9 mouse cellular contexts compared by ENCODE assay signal in genomic region chr12:52699961-52700696, GRCm38 (mm10). TPM values are rescaled to one million over a fixed set of nuclear protein-coding genes. Genes with fewer than 3 reads are reported as not detected.
DNase-seq lines count a peak whose midpoint lies in the region; ATAC-seq lines count a peak whose summit lies in the region.
"Had no signal": no experiment of that assay in that cellular context is flagged by ENCODE, and none has a peak within 500 bp of the region (broad histone marks: within the 10 kb centered on the region; RNA-seq: fewer than 3 reads in every experiment).

No protein-coding gene starts in this region.

- ATAC-seq in embryonic facial prominence, embryonic 15.5 days (ENCODE audit: insufficient number of reproducible peaks, low FRiP score, low TSS enrichment, low read depth): no peak
- ATAC-seq in liver, embryonic 11.5 days (replicated peaks; ENCODE audit: low FRiP score): no peak

- intact Hi-C loops in heart, postnatal 14 days (cut with DNase I): no loop called here

- 45% methylated on average over 15 of the region's 15 CpGs for WGBS in heart, embryonic 10.5 days
- WGBS in embryonic facial prominence, embryonic 15.5 days: 25% methylated on average over 15 of the region's 15 CpGs
- 15% methylated on average over 15 of the region's 15 CpGs for WGBS in midbrain, embryonic 10.5 days
- 57% methylated on average over 15 of the region's 15 CpGs for WGBS in liver, embryonic 11.5 days

- no peak overlapping the region; the same call in 1 of the 2 replicates for H3K9ac ChIP-seq in embryonic facial prominence, embryonic 15.5 days
- H3K9ac ChIP-seq in liver, embryonic 11.5 days (ENCODE audit: low read depth, low read length): no peak overlapping the region
- H3K9ac ChIP-seq: liver, embryonic 15.5 days had no signal

- H3K27me3 ChIP-seq in heart, embryonic 10.5 days (ENCODE audit: insufficient read depth, poor library complexity, severe bottlenecking): no peaks in the 10 kb centered on the region
- no peaks in the 10 kb centered on the region for H3K27me3 ChIP-seq in embryonic facial prominence, embryonic 15.5 days
- no peaks in the 10 kb centered on the region for H3K27me3 ChIP-seq in midbrain, embryonic 10.5 days (ENCODE audit: low read depth, poor library complexity, severe bottlenecking)
- H3K27me3 ChIP-seq in liver, embryonic 11.5 days (replicated peaks; ENCODE audit: control insufficient read depth, insufficient read depth, low read length): no peaks in the 10 kb centered on the region
- H3K27me3 ChIP-seq: liver, embryonic 15.5 days had no signal

- DNase-seq in heart, embryonic 10.5 days (ENCODE audit: low spot score): no peak
- no peak for DNase-seq in heart, postnatal 14 days
- DNase-seq in MN1 (ENCODE audit: low spot score): peak; percentile 49
- DNase-seq in midbrain, embryonic 10.5 days (ENCODE audit: low spot score): peak; percentile 49
- no peak for DNase-seq in frontal cortex, postnatal 10 days (ENCODE audit: low spot score in 2 of 2)
- no peak for DNase-seq in liver, embryonic 11.5 days (ENCODE audit: low spot score)
- DNase-seq in kidney, postnatal 14 days: no peak

- H3K4me3 ChIP-seq in heart, embryonic 10.5 days: no peak overlapping the region
- H3K4me3 ChIP-seq in embryonic facial prominence, embryonic 15.5 days (replicated peaks): peak overlapping the region; percentile 19
- H3K4me3 ChIP-seq in midbrain, embryonic 10.5 days: peak overlapping the region; percentile 57
- H3K4me3 ChIP-seq in liver, embryonic 11.5 days (ENCODE audit: low read depth, low read length): no peak overlapping the region

- H3K9me3 ChIP-seq in heart, embryonic 10.5 days: no peaks in the 10 kb centered on the region
- no peaks in the 10 kb centered on the region for H3K9me3 ChIP-seq in embryonic facial prominence, embryonic 15.5 days (replicated peaks)
- H3K9me3 ChIP-seq in midbrain, embryonic 10.5 days (replicated peaks): no peaks in the 10 kb centered on the region
- H3K9me3 ChIP-seq in liver, embryonic 11.5 days (ENCODE audit: control insufficient read depth, low read length): no peaks in the 10 kb centered on the region
- H3K9me3 ChIP-seq: liver, embryonic 15.5 days had no signal

- peak overlapping the region; percentile 44 for H3K4me2 ChIP-seq in embryonic facial prominence, embryonic 15.5 days (replicated peaks)
- H3K4me2 ChIP-seq in liver, embryonic 11.5 days: no peak overlapping the region

- H3K36me3 ChIP-seq in heart, embryonic 10.5 days: no peaks in the 10 kb centered on the region
- H3K36me3 ChIP-seq in embryonic facial prominence, embryonic 15.5 days: no peaks in the 10 kb centered on the region
- H3K36me3 ChIP-seq in midbrain, embryonic 10.5 days: no peaks in the 10 kb centered on the region
- H3K36me3 ChIP-seq in liver, embryonic 11.5 days (ENCODE audit: control insufficient read depth, insufficient read depth, low read length): no peaks in the 10 kb centered on the region
- H3K36me3 ChIP-seq: liver, embryonic 15.5 days had no signal

- peaks cover 20% of the 10 kb centered on the region for H3K4me1 ChIP-seq in heart, embryonic 10.5 days
- H3K4me1 ChIP-seq in embryonic facial prominence, embryonic 15.5 days: peaks cover 27% of the 10 kb centered on the region
- H3K4me1 ChIP-seq in midbrain, embryonic 10.5 days: peaks cover 57% of the 10 kb centered on the region
- peaks cover 11% of the 10 kb centered on the region; the same call in 1 of the 2 replicates for H3K4me1 ChIP-seq in liver, embryonic 11.5 days (replicated peaks; ENCODE audit: control insufficient read depth, insufficient read depth, low read length)

- peak overlapping the region; percentile 26; the same call in 1 of the 2 replicates for H3K27ac ChIP-seq in heart, embryonic 10.5 days
- H3K27ac ChIP-seq in embryonic facial prominence, embryonic 15.5 days (replicated peaks): peak overlapping the region; percentile 82
- peak overlapping the region; percentile 89 for H3K27ac ChIP-seq in midbrain, embryonic 10.5 days (replicated peaks)
- no peak overlapping the region for H3K27ac ChIP-seq in liver, embryonic 11.5 days (ENCODE audit: low read depth, low read length)
- H3K27ac ChIP-seq: liver, embryonic 15.5 days had no signal

RNA-seq across cellular contexts. Expression of gene Akap6, which starts 0.9 kb away (rescaled TPM):
- polyA plus RNA-seq in heart, embryonic 10.5 days (2016; fragmentation: Nextera tagmentation; extraction: Ambion mirVana): 2.3 and 6.0 TPM in 2 replicates
- 100 to 1,000 TPM in 1 of 2 experiments, 10 to 100 TPM in 1; 89.1 to 100 TPM for total RNA-seq in heart, postnatal 14 days (2021)
- 2.2 and 3.2 TPM in 2 replicates for polyA plus RNA-seq in embryonic facial prominence, embryonic 15.5 days (2015; fragmentation: Nextera tagmentation; extraction: Ambion mirVana)
- 7.7 and 12.4 TPM in 2 replicates for polyA plus RNA-seq in midbrain, embryonic 10.5 days (2016; fragmentation: Nextera tagmentation; extraction: Ambion mirVana)
- 0.10 and 0.16 TPM in 2 replicates for polyA plus RNA-seq in liver, embryonic 11.5 days (2014; fragmentation: Nextera tagmentation; extraction: Ambion mirVana)

Comparison
In these comparisons a context has a peak if more than half of its experiments do, and no peak if none do; other contexts are left out.
1. DNase-seq: peak in MN1 (single experiment) and midbrain, embryonic 10.5 days (single experiment); none in heart, embryonic 10.5 days (single experiment), heart, postnatal 14 days (0 of 2), frontal cortex, postnatal 10 days (0 of 2), liver, embryonic 11.5 days (single experiment) and kidney, postnatal 14 days (single experiment).
2. H3K4me3 ChIP-seq: peak in embryonic facial prominence, embryonic 15.5 days (single experiment) and midbrain, embryonic 10.5 days (single experiment); none in heart, embryonic 10.5 days (single experiment) and liver, embryonic 11.5 days (single experiment).